Mouse (Mus musculus): ENCODE data around the gene Myb.

DNA sequence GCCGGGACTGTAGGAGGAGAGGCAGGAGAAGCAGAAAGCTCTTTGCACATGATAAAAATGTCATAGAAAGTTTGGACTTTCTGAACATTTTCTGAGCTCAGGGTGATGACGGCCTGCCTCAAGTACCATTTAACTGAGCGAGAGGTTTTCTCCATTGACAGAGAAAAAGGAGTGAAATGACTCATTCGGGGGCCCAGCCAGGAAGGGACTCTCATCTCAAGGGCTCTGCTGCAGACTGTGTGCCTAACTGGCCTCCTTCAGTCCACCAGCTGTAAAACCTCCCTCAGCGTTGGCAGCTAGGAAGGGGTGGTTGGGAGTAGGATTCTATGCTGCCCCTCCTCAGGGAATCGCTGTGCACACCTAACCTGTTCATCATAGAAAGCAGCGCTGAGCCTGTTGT, 61.3 kb downstream of the Myb start:
- TF ChIP-seq CTCF (IDR thresholded peaks at IDR 0.05; ENCODE audit: borderline replicate concordance, insufficient read depth, low read length) = no peak
- TF ChIP-seq POLR2A (IDR thresholded peaks at IDR 0.05; ENCODE audit: low read depth, low read length) = no peak
